Mouse (Mus musculus) gastrocnemius, postnatal 10 days (tissue): ENCODE data around the gene Pias1. TPM values are rescaled to one million over a fixed set of nuclear protein-coding genes. Genes with fewer than 3 reads are reported as not detected.

ENCODE experiments used
- DNase-seq: peaks from one replicate; pipeline ENCODE4 v3.0.0; 2021; ENCODE audit warnings: mixed read lengths
- long read RNA-seq, 2 experiments: library from polyadenylated mRNA; stranded (forward); transcript quantifications; one replicate each; pipeline ENCODE4 v2.0.0; 2021
- total RNA-seq, 2 experiments: library from RNA; stranded (reverse); gene quantifications; 2 replicates each; pipeline ENCODE4 v1.2.3; 2021

Gene Pias1
- total RNA-seq = 10 to 100 TPM; 17.1 to 23.5 TPM
- long read RNA-seq, experiment 1, full-length matches to known transcripts = 9 of 12 reads
- long read RNA-seq, experiment 1, partial matches to known transcripts = 2 of 12 reads
- long read RNA-seq, experiment 1, other reads (novel, unspliced or antisense) = 1 of 12 reads
- long read RNA-seq, experiment 2, full-length matches to known transcripts = 13 of 18 reads
- long read RNA-seq, experiment 2, partial matches to known transcripts = 2 of 18 reads
- long read RNA-seq, experiment 2, other reads (novel, unspliced or antisense) = 3 of 18 reads

DNA sequence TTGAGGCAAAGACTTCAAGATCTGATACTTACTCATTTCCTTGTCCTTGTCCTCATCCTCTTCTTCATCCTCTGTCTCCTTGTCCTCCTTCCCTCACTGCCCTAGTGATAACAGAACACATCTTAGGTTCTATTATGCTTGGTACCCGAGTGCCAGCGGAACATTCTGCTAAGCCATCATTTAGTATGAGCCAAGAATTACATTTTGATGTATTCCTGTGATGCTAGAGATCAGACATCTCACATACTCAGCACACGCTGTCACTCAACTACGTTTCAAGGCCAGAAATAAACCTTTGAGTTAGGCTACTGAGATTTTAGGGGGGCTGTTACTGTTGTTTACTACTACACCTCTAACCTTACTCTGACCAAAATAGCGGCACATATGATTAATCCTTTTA lies at the start of gene Pias1:
Pias1 (minus strand) TSS at position 101 of the 400 bp plus-strand sequence.
- no peak for DNase-seq

DNA sequence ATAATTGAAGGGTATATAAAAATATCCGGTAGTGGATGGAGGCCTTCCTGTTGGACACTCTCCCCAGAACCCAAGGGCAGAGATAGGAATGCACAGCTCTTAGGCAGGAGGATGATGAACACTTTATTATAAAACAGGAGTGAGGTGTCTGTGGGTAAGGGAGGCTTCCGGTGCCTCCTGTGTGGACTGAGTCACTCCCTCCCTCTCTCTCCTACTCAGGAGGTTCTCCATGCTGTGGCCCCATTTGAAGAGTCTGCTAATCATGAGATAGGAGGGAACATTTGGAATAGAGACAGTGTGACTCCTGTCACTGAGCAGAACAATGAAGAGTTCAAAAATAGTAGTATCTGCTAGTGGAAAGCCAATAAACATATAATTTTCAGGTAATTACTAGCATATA lies 47.7 kb upstream of the Pias1 start:
- DNase-seq = no peak

DNA sequence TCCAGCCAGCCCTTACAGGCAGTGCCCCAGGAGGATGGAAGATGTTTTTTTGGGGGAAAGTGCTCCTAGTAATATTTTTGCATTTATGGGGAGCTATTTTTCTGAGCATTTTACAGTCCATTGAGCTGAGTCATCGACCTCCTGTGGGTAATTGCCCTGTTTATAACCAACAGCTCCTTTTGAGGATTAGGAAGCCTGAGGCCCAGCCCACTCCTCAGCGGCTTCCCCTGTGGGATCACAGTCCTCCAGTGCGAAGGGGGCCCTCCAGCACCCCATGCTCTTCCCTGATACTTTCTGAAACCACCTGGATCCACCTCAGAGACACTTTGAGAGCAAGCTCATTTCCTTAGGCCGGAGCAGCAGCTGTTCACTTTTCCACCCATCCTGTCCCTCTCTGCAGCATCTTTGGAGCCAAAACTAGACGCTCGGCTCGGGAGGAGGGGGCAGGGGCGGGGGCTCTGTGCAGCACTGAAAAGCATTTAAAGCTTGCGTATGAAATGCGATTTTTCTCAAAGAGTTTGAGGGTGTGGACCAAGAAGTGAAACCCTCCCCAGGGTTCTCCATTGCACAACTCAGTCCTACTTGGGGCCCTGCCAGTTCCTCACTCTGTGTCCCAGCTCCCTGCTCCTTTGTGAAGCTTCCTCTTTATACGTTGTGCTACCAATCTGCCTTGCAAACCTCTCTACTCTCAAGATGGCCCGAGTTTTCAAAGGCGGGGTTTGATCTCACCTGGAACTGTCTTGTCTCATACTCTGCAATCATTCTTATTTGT lies 43.5 kb upstream of the Pias1 start:
- peak; percentile 76 for DNase-seq

DNA sequence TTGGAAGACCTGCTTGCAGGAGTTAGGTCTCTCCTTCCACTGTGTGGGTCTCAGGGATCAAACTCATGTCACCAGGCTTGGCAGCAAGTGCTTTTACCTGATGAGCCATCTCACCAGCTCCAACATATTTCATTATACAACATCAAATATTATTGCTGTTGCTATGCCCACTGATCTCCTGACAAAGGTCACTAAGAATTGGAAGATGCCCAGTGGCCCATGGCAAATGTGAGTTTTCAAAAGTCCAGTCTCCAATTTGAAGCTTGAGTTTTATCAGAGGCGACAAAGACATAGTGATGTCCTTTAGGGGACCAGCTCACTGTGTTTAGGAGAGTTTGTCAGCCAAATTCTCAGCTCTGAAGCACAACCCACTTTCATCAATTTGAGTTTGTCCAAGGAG lies 34.8 kb upstream of the Pias1 start:
- no peak for DNase-seq

DNA sequence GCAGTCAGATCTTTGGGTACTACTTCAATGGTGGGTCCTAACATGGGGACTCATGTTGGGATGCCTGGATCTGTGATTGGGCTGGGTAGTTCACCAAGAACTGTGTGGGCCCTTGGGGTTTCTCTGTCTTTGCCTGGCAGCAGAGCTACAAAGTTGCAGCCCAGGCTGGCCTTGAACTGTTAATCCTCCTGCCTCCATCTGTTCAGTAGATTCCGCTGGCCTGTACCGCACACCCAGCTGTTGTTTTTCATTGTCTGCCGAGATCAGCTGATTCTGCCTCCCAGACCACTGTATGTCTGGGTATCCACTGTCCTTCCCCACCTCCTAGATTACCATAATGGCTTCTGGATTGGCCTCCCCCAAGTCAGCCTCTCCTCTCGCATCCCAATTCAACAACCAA lies 19.6 kb upstream of the Pias1 start:
- DNase-seq = no peak

DNA sequence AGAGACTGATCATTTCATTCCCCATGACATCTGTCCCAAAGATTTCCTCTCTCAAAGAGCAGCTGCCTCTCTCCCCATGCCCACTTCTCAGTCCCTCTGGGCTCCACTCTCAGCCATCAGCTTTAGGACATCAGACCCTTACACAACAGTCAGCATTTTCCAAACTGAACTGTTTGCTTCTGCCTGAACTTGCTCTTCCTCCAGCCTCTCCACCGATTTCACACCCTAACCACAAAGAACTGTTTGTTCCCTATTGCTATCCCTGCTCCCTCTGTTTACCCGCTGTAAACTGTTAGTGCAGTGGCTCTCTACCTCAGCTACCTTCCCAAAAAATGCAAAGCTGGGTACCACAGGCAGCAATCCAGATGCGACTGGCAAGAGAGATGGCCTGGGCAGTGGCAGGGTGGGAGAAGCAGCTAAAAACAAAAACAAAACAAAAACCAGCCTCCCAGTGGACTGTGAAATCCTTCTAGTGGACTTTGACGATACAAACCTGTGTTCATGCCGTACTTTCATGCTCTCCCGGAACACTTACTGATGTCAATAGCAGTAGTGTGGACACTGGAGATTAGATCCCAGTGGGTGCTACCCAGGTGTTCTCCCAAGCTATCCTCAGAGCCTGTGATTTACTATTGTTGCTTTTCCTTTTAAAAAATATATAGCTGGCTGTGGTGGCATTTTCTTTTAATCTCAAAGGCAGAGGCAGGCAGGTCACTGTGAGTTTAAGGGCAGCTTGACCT lies 18.5 kb upstream of the Pias1 start:
- DNase-seq = no peak

DNA sequence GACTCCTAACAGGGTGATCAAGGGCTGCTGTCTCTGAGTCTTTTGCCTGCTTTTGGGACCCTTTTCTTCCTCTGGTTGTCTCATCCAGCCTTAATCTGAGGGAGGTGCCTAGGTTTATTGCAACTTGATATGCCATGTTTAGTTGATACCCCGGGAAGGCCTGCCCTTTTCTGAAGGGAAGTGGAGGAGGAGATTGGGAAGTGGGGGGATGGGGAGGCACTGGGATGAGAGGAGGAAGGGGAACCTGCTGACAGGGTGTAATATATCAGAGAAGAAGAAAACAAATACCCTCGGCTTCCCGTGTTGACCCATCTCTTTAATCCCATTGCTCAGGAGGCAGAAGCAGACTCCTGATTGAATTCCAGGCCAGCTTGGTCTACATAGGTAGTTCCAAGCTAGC lies 10.8 kb upstream of the Pias1 start:
- no peak for DNase-seq

DNA sequence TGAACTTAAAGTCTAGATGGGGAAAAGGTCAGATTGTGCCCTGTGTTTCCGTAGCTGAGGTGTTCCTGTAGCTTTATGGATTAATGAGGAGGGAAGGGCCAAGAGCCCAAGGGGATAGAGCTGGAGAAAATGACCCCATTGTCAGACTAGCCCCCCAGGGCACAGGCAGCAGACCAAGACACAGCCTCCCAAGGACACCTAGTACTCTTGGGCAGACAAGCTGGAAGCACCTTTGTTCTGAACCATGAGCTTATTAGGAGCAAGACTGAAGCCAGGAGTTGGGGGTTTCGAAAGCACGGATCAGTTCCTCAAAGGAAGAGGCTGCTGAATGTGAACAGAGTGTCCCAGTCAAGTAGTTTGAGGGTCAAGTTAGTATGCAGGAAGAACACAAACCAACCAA lies 9.9 kb upstream of the Pias1 start:
- DNase-seq = no peak

DNA sequence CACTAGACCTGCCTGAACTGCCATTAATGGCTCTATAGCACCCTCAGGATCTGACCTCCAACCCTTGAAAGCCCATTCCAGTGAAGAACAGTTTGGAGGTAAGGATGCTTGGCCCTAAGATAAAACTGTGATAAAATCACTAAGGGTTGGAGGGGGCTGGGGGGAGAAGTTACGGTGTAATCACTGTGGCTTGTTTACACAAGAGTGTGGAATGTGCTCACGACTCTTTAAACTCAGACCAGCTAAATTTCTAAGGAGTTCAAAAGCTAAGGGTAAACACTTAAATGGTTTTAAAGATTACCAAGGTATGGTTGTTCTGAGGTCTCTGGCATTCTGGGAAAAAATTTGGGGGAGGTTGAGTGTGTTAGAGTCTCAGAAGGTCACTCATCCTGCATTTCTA lies 7.5 kb upstream of the Pias1 start:
- DNase-seq = no peak

DNA sequence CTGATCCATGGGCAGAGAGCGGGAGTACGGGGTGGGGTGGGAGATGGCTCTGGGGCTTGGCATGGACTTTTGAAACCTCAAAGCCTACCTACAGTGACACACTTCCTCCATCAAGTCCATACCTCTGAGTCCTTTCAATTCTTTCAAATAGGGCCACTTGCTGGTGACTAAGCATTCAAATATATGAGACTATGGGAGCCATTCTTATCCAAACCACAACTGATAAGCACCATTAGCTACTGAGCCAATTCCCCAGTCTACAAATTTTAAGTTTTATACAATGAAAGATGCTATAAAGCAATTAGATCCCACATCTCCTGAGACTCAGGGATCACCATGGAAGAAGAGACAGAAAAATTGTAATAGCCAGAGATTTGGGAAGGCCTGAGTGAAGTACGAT lies 2.4 kb upstream of the Pias1 start:
- no peak for DNase-seq

DNA sequence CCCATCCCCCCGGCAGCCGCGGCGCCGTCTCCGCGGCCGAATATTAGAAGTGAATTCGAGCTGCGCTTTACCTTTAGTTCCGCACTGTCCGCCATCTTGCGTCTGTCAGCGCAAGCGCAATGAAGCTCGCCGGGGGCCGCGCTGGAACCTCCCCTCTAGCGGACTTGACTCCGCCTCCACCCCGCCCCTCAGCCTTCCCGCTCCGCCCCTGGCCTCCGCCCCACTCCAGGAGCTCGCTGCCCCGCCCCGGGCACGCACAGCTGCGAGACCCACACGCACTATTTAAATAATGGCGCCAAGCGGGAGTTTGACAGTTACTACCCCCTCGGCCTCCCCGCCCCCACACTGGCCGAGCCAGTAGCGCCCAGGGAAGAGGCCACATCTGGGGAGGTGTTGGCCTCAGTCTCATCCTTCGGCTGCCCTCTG lies 6.9 kb downstream of the Pias1 start:
- peak; percentile 99 for DNase-seq

DNA sequence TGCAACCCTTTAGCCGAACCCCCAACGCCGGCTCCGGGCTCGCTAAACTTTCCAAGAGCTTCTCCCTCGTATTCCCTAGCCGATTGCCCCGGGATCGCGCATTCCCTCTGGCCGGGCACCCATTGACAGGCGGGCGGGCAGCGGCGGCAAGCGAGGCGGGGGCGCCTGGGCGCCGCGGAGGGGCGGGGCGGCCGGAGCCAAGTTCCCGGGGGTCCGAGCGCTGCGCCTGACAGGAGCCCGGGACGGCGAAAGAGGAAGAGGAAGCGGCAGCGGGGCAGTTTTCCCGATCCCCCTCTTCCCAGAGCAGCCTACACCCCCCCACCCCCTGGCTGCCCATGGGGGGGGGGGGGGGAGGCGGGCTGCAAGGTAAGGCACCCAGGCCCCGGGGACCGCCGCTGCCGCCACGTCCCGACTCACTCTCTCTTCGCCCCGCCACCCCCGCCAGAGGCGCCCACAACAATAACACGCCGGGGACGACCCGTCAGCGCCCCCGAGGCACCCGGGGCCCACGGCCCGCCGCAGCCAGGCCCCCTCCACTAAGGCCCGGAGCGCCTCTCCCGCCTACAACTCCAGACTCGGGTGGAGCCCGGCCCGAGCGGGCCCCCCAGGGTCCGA lies 7.5 kb downstream of the Pias1 start:
- peak; percentile 47 for DNase-seq

DNA sequence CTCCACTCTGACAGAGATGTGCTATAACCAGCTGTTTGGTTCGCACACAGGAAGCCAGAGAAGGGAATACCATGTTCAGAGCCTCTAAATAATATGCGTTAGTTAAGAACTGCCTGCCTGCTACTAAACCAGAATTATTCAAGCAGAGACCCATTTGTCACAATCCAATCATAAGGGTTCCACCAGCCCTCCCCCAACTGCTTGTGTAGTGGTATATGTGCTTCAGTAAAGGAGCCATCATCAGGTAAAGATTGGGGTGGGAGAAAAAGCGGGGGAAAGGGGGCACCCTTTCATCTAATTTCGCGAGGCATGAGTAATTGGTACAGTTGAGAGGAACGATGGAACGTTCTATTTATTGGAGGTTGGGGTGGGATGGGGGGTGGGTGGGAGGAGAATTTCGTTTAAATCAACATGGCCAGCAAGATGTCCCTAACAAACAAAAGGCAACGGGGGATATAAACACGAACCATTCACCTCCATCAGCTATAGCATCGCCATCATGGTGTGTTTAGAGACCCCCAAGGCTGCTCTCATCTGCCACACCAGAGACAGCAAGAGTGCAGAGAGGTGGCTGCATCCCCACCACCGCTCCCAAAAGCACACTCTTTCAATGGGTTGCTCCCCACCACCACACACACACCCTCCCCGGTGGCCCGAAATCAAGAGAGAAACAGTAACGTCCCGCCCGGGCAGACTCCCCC lies 8.1 kb downstream of the Pias1 start:
- DNase-seq = no peak

DNA sequence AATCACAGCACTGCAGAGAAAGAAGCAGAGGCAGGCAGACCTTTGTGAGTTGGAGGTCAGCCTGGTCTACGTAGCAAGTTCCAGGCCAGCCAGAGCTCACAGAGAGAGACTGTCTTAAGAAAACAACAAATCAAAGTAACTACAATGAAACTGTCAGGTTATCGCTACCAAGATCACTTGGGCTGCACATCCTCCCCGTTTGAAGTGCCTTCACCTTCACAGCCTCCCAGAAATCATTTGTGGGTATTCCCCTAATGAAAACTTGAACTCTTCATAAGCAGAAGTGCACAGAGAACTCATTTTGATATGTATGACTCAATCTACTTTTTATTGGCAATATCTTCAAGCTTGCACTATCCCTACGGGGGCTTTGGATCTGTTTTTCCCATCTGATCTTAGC lies 10.6 kb downstream of the Pias1 start:
- no peak for DNase-seq

DNA sequence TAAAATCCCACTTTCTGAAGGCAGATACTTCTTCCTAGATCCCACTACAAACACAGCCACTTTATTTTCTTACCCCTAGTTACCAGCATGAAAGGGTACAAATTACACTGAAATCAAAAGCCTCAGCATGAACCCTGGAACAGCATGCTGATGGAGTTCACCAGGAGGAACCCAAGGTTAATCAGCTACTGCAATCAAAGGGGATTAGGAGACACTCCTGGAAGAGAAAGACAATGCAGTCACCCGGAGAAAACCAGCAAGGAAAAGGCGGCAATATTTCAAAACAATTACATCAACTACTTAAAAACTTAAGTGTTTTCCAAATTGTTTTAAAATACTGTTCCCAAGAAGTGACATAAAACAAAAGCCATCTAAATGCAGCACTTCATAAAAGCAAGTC lies 11.9 kb downstream of the Pias1 start:
- DNase-seq = no peak

DNA sequence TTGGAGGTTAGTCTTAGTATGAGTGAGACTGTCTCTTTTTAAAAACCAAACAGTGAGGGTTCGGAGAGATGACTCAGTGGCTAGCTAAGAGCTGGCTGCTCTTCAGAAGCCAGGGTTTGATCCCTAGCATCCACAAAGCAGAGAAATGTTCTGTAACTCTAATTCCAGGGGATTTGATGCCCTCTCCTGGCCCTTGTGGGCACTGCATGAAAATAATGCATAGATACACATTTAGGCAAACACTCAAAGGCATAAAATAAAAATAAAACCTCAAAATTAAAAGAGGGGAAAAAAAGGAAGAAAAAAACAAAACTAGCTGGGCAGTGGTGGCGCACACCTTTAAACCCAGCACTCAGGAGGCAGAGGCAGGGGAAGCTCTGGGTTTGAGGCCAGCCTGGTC lies 13.3 kb downstream of the Pias1 start:
- no peak for DNase-seq

DNA sequence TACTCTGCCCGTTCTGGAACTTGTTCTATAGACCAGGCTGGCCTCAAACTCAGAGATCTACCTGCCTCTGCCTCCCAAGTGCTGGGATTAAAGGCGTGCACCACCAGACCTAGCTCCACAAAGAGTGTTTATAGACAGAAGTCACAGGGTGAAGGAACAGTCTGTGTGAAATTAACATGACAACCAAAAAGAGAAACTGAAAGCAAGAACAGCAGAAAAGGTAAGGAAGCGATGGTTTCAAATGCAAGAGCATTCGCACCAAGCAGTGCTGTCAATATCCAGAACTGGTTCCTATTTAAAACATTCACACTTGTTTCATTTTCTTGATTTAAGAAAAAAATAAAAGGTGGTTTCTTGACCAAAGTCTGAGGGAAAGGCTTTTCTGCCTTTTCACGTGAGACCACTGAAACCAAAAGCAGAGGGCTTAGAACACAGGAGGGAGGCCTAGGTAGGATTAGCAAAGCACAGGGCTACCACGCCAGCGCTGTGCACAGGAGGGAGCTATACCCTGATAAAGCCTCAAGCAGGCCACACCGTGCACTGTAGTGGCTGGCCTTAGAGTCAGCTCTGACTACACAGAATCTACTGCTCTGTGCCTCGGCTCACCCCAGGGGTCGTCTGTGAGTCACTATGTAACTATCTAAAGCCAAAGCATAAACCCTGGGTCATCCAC lies 15.5 kb downstream of the Pias1 start:
- peak; percentile 20 for DNase-seq

DNA sequence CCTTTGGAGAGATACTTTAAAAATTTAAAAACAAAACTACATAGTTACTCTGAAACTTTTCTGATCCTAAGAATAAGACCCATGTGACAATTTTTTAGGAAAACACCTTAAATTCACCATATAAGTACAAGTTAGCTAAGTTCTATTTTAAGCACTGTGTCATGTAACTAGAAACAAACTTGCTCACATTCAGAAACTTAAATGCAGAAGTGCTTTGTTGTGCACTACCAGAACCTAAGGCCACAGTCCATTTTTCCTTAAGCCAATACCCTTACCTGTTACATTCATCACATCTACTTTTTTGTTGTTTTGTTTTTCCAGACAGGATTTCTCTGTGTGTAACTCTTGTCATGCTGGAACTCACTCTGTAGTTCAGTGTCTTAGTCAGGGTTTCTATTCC lies 17.4 kb downstream of the Pias1 start:
- DNase-seq = no peak

DNA sequence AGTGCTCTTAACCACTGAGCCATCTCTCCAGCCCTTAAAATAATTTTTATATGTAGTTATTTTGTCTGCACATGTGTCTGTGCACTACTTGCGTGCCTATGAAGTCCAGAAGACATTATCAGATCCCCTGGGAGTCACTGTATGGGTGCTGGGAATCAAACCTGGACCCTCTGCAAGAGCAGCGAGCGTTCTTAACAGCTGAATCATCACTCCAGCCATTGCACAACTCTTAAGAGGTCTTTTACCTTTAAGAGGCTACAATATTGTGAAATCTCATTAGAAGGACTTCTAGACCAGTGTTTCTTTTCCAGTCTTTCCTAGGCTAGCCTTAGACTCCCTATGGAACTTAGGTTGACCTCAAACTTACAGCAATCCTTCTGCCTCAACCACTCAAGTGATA lies 21.7 kb downstream of the Pias1 start:
- DNase-seq = no peak

DNA sequence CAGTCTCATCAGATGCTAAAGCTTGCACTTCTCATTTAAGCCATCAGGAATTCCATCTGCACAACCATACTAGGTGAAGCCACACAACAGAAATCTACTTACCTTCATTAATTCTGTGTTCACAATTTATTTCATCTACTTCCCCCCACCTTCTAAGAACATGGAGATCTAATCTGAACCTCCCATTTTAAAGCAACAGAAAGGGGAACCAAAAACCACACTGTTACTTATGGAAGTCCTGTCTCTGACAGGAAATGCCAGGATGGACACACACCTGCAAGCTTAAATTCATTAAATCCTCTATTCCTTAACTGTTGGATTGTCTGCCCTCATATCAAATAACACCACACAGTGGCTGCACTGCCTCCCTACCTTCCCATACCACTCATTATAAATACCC lies 35.0 kb downstream of the Pias1 start:
- no peak for DNase-seq

DNA sequence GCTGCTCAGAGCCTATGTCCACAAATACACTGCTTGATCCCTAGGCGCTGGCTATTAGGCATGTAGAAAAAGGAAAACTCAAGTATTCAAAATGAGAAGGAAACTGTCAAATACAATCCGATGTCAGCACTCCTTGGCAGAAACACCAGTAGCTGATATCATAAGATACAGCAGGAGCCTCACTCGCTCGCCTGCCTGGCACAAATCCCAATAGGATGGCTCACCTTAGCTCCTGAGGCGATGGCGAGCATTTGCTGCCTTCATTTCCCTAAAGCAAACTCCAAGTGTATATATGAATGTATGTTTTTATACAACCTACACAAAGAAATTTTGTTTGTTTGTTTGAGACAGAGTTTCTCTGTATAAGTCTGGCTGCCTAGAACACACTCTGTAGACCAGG lies 42.4 kb downstream of the Pias1 start:
- DNase-seq = no peak

DNA sequence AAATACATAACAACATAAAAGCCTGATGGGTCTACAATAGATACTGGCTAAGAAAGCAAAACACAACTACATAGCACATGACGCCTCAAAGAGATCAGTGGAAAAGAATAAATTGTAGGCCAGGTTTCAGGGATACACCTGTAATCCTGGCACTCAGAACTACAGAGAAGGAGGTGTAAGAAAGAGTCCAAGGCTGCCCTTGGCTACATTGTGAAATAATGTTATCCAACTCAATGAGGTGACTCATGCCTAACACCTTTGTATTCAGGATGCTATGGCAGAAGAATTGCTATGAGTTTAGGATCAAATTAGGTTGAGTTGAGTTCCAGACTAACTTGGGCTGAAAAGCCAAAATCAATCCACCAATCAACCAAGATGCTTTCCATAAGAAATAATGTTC lies 43.7 kb downstream of the Pias1 start:
- no peak for DNase-seq
